Mouse (Mus musculus) forebrain, postnatal 0 days (tissue): ENCODE results near the gene Clasp2. TPM values are rescaled to one million over a fixed set of nuclear protein-coding genes. Genes with fewer than 3 reads are reported as not detected.
"Not testable (repeated sequence)": the region's sequence is repeated elsewhere in the genome, so short reads cannot be mapped to it uniquely, and the experiment has no call there.

ENCODE experiments used
- ATAC-seq: fragments of 200-750 bp; cut with Nextera tagmentation; 2 replicates; pipeline ENCODE4 v1.8.0; 2017; ENCODE audit warnings: mild to moderate bottlenecking, moderate library complexity
- DNase-seq: peaks from one replicate; pipeline ENCODE4 v3.0.0-alpha.2; 2015
- H3K27ac ChIP-seq: fragments of 300-500 bp; sonication (generic); 2 replicates; pipeline ENCODE4 v1.5.1; 2014; ENCODE audit warnings: low read depth, mild to moderate bottlenecking, antibody characterized with exemption, low read length, moderate library complexity, mixed read lengths
- H3K27me3 ChIP-seq: fragments of 300-500 bp; sonication (generic); 2 replicates; pipeline ENCODE4 v1.6.1; 2014; ENCODE audit warnings: mild to moderate bottlenecking, low read length, mixed read lengths; ENCODE audit not compliant: insufficient read depth
- H3K36me3 ChIP-seq: fragments of 300-500 bp; sonication (generic); 2 replicates; pipeline ENCODE4 v1.6.1; 2014; ENCODE audit warnings: mild to moderate bottlenecking, moderate library complexity; ENCODE audit not compliant: insufficient read depth
- H3K4me1 ChIP-seq: fragments of 300-500 bp; sonication (generic); 2 replicates; pipeline ENCODE4 v1.6.1; 2014; ENCODE audit warnings: antibody characterized with exemption; ENCODE audit not compliant: insufficient read depth
- H3K4me2 ChIP-seq: fragments of 300-500 bp; sonication (generic); 2 replicates; pipeline ENCODE4 v1.6.1; 2014; ENCODE audit warnings: low read depth, mild to moderate bottlenecking, moderate library complexity
- H3K4me3 ChIP-seq: fragments of 300-500 bp; sonication (generic); 2 replicates; pipeline ENCODE4 v1.5.1; 2014; ENCODE audit warnings: low read depth, low read length, mixed read lengths
- H3K9ac ChIP-seq: fragments of 300-500 bp; sonication (generic); 2 replicates; pipeline ENCODE4 v1.6.1; 2014; ENCODE audit warnings: mild to moderate bottlenecking
- H3K9me3 ChIP-seq: fragments of 300-500 bp; sonication (generic); 2 replicates; pipeline ENCODE4 v1.6.1; 2016; ENCODE audit warnings: low read length
- CTCF ChIP-seq: sonication (generic); IDR thresholded peaks from 2 replicates; pipeline ENCODE4 v1.5.1; 2016; ENCODE audit warnings: antibody characterized with exemption, control low read depth, low read depth
- WGBS: fragments of 180-500 bp; shearing (Covaris S2); extraction: QIAGEN DNeasy Blood & Tissue Kit; methylation state at CpG from one replicate; pipeline ENCODE4 v1.1.7; 2014; 5-methylcytosine and 5-hydroxymethylcytosine counted together
- polyA plus RNA-seq: library from polyadenylated mRNA; unstranded; fragments of >200 nt; fragmentation: Nextera tagmentation; extraction: Ambion mirVana; gene quantifications from 2 replicates; pipeline ENCODE4 v1.2.1, GENCODE M21; 2015
- total RNA-seq: library from RNA; depleted of rRNA; stranded (reverse); fragments of >200 nt; gene quantifications from 2 replicates; pipeline ENCODE4 v1.2.3, GENCODE M21; 2014

Gene Clasp2
- total and polyA plus RNA-seq, 2 experiments from 2014 or later, result 95.6 to 278 TPM

DNA sequence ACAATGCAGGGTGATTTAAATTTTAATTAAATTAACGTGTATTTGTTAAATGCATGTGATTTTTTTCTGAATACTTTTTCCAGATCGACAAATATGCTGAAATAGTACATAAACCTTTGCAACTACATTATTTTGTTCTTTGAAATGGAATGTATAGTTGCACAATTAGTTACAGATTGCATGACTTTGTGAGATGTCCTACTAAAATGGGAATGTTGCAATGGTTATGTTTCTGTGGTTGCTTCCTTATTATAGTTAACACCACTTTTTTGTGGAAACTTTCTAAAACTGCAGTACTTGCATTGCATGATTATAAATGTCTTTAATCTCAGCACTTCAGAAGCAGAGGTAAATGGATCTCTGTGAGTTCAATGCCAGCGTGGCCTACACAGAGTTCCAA lies 153.6 kb downstream of the Clasp2 start:
- Histone ChIP-seq H3K9me3 (no peaks in the 10 kb centered on the region), H3K4me3 (no peak overlapping the region), H3K9ac (no peak overlapping the region), H3K27ac (no peak overlapping the region), H3K4me2 (no peak overlapping the region), H3K27me3 (no peaks in the 10 kb centered on the region), H3K4me1 (no peaks in the 10 kb centered on the region), H3K36me3 (peaks cover 86% of the 10 kb centered on the region)
- TF ChIP-seq CTCF, result no peak
- no peak for ATAC-seq
- no peak for DNase-seq
- WGBS, result 95% methylated on average over 3 of the region's 3 CpGs

- no peaks in the 10 kb centered on the region for H3K4me1 ChIP-seq
- TF ChIP-seq CTCF, result no peak
- no peaks in the 10 kb centered on the region for H3K9me3 ChIP-seq
- ATAC-seq (no peak), DNase-seq (no peak)
- no peak overlapping the region for H3K27ac ChIP-seq
- H3K4me2 ChIP-seq, result no peak overlapping the region
- H3K9ac ChIP-seq, result no peak overlapping the region
- H3K36me3 ChIP-seq, result peaks cover 78% of the 10 kb centered on the region
- H3K27me3 ChIP-seq, result no peaks in the 10 kb centered on the region
- 73% methylated on average over 4 of the region's 4 CpGs for WGBS
- no peak overlapping the region for H3K4me3 ChIP-seq
Observed at GRCm38 (mm10) chr9:113903136-113903535, 161.9 kb downstream of the Clasp2 start.

GRCm38 (mm10) chr9:113904315-113904714 lies 163.0 kb downstream of the Clasp2 start:
- DNase-seq, result not testable (repeated sequence)

DNA sequence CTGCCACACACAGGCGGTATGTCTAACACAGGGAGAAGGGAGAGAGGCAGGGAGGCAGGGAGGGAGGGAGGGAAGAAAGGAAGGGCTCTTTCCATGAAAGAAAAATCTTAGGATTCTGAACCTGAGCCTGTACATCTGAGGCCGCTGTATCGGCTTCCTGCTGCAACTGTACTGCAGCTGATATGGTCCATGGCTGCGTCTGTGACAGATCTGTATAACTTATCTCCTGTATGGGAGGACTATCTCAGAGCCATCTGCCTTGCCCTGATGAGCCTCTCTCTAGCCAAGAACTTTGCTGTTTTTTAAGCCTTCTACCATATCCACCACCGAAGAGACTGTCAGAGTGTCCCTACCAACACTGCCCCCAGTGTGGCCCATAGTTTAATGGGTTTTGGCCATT lies 174.5 kb downstream of the Clasp2 start:
- WGBS, result 96% methylated on average over 5 of the region's 5 CpGs
- Histone ChIP-seq H3K9ac (no peak overlapping the region), H3K27me3 (no peaks in the 10 kb centered on the region), H3K9me3 (no peaks in the 10 kb centered on the region), H3K4me3 (no peak overlapping the region), H3K27ac (no peak overlapping the region), H3K36me3 (peaks cover 66% of the 10 kb centered on the region), H3K4me2 (no peak overlapping the region), H3K4me1 (no peaks in the 10 kb centered on the region)
- ATAC-seq (no peak), DNase-seq (no peak)
- no peak for TF ChIP-seq CTCF

More at GRCm38 (mm10) chr9:113904315-113904714, 163.0 kb downstream of the Clasp2 start:
- not testable (repeated sequence) for H3K9ac ChIP-seq, ATAC-seq, H3K4me3 ChIP-seq, H3K27ac ChIP-seq, H3K27me3 ChIP-seq, H3K9me3 ChIP-seq, H3K4me1 ChIP-seq, H3K4me2 ChIP-seq
- TF ChIP-seq CTCF, result peak; percentile 36
- 94% methylated on average over 6 of the region's 6 CpGs for WGBS
- H3K36me3 ChIP-seq, result peaks cover 81% of the 10 kb centered on the region

DNA sequence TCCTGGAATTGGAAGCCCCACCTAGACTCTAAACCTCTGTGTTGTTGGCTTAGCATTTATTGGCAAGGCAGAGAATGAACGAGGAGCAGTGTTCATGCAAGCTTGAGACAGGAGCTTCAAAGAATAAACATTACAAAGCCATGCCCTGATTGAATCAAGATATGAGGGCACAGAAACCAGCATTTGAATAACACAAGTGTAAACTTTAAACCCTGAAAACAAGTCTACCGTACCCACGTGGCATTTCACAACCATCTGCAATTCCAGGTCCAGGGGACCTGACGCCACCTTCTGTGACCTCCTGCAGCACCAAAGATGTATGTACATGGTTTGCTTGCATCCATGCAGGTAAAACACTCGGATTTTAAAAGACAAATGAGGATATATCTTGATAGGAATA lies 181.4 kb downstream of the Clasp2 start:
- Histone ChIP-seq H3K36me3 (peaks cover 51% of the 10 kb centered on the region), H3K9ac (no peak overlapping the region), H3K9me3 (no peaks in the 10 kb centered on the region), H3K27ac (no peak overlapping the region), H3K4me3 (no peak overlapping the region), H3K27me3 (no peaks in the 10 kb centered on the region), H3K4me1 (no peaks in the 10 kb centered on the region), H3K4me2 (no peak overlapping the region)
- no peak for ATAC-seq
- WGBS, result 96% methylated on average over 5 of the region's 5 CpGs
- no peak for DNase-seq
- TF ChIP-seq CTCF, result no peak

- TF ChIP-seq CTCF, result no peak
- H3K36me3 ChIP-seq, result peaks cover 38% of the 10 kb centered on the region
- no peak overlapping the region for H3K9ac ChIP-seq
- 94% methylated on average over 5 of the region's 5 CpGs for WGBS
- no peak overlapping the region for H3K27ac ChIP-seq
- no peak overlapping the region for H3K4me2 ChIP-seq
- no peaks in the 10 kb centered on the region for H3K27me3 ChIP-seq
- no peaks in the 10 kb centered on the region for H3K9me3 ChIP-seq
- no peak for DNase-seq
- no peaks in the 10 kb centered on the region for H3K4me1 ChIP-seq
- H3K4me3 ChIP-seq, result no peak overlapping the region
- no peak for ATAC-seq
Observed at GRCm38 (mm10) chr9:113924883-113925282, 183.6 kb downstream of the Clasp2 start.

DNA sequence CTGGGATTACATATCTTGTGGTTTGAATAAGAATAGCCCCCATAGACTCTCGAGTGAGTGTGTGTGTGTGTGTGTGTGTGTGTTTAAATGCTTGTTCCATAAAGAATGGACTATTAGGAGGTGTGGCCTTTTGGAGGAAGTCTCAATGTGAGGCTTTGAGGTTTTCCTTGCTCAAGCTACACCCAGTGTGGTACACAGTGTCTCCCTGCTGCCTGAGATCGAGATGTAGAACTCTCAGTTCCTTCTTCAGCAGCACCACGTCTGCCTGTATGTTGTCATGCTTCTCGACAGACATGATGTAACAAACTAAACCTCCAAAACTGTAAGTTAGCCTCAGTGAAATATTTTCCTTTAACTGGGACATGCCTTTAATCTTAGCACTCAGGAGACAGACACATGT lies 187.3 kb downstream of the Clasp2 start:
- no peak for TF ChIP-seq CTCF
- H3K27ac ChIP-seq, result no peak overlapping the region
- DNase-seq (no peak), ATAC-seq (no peak)
- no peak overlapping the region for H3K4me3 ChIP-seq
- WGBS, result 81% methylated on average over 4 of the region's 4 CpGs
- H3K9ac ChIP-seq, result no peak overlapping the region
- no peaks in the 10 kb centered on the region for H3K27me3 ChIP-seq
- H3K4me1 ChIP-seq, result peaks cover 12% of the 10 kb centered on the region
- no peaks in the 10 kb centered on the region for H3K9me3 ChIP-seq
- H3K4me2 ChIP-seq, result no peak overlapping the region
- peaks cover 12% of the 10 kb centered on the region for H3K36me3 ChIP-seq

DNA sequence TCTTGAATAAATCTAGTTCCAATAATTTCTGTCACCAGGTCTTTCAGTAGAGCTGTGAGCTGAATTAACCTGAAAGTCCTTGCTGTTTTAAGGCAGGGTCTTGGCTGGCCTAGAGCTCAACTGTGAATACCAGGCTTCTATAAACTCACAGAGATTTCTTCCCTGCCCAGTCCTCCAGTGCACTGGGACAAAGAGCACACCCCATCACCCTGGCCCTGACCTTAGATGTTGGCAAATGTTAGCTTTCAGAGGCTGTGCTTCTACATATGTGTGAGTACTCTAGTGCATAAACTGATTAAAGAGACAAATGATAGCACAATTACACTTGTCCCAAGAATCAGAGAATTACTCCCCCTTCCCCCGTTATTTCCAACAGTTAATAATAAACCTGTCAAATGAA lies 188.4 kb downstream of the Clasp2 start:
- H3K27me3 ChIP-seq, result no peaks in the 10 kb centered on the region
- no peak overlapping the region for H3K4me3 ChIP-seq
- no peaks in the 10 kb centered on the region for H3K9me3 ChIP-seq
- TF ChIP-seq CTCF, result no peak
- no peak for ATAC-seq
- DNase-seq, result no peak
- WGBS, result 76% methylated on average over 1 of the region's 1 CpGs
- no peak overlapping the region for H3K9ac ChIP-seq
- H3K36me3 ChIP-seq, result peaks cover 2% of the 10 kb centered on the region; the same call in 1 of the 2 replicates
- H3K27ac ChIP-seq, result no peak overlapping the region
- H3K4me1 ChIP-seq, result peaks cover 12% of the 10 kb centered on the region
- no peak overlapping the region for H3K4me2 ChIP-seq
